Mouse (Mus musculus): Measurements from ENCODE around the gene Ccdc83. TPM values are rescaled to one million over a fixed set of nuclear protein-coding genes. Genes with fewer than 3 reads are reported as not detected.

Gene Ccdc83
- total and polyA plus RNA-seq, 2 experiments from 2014 or later: not detected

DNA sequence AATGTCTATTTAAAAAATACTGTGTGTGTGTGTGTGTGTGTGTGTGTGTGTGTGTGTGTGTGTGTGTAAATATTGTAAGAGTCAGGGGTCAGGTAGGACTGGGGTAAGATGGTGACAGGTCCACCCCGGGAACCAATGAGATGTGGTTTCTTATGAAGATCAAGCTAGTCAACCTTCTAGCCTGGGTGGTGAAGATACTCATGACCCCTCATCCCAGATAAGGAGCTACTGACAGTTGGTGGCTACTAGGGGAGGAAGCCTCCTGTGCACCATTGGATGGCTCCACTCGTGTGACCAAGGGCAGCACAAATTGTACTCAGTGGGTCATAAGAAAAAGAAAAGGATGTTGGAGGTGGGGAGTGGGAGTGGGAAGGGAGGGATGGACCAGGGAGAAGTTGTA lies 5.7 kb downstream of the Ccdc83 start:
- whole genome bisulfite sequencing: 72% methylated on average over 2 of the region's 2 CpGs
- no peak for TF ChIP-seq CTCF (IDR thresholded peaks at IDR 0.05; ENCODE audit: low read depth)
- no peak for TF ChIP-seq EP300 (IDR thresholded peaks at IDR 0.05; ENCODE audit: low read depth)
- H3K4me1 ChIP-seq (ENCODE audit: control insufficient read depth, insufficient read depth): no peaks in the 10 kb centered on the region
- DNase-seq (ENCODE audit: low spot score): no peak
- no peaks in the 10 kb centered on the region for H3K9me3 ChIP-seq (replicated peaks; ENCODE audit: control insufficient read depth, low read length)
- no peak for ATAC-seq (ENCODE audit: insufficient read depth, low read depth)
- H3K36me3 ChIP-seq (replicated peaks; ENCODE audit: control insufficient read depth, insufficient read depth, low read length): no peaks in the 10 kb centered on the region
- no peak overlapping the region for H3K27ac ChIP-seq (ENCODE audit: low read depth)
- no peak overlapping the region for H3K9ac ChIP-seq (replicated peaks; ENCODE audit: low read depth, low read length)
- H3K4me2 ChIP-seq (ENCODE audit: low read depth, low read length): no peak overlapping the region
- no peak overlapping the region for H3K4me3 ChIP-seq (ENCODE audit: low read depth, low read length)
- H3K27me3 ChIP-seq (ENCODE audit: control insufficient read depth, insufficient read depth, low read length): no peaks in the 10 kb centered on the region

DNA sequence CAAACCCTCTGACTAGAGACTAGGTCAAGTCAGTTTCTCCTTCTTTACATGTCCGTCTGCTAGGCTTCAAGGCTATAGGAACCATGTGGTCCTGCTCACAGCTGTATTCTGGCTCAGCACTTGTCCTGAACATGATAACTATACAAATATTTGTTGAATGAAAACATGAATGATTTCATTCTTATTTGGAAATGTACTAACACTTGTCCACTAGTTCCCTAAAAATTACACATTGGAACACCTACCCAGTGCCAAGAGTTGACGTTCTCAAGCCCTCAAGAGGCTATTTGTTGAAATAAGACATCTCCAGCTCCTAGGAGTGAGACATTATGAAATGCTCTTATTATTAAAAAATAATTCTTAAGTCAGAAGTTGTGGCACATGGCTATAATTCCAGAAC lies 6.9 kb downstream of the Ccdc83 start:
- Histone ChIP-seq H3K27ac (ENCODE audit: low read depth) (0 out of 2 replicates have a peak overlapping the region, but pooled peaks have one; percentile 20), H3K9ac (replicated peaks; ENCODE audit: low read depth, low read length) (no peak overlapping the region), H3K4me1 (ENCODE audit: control insufficient read depth, insufficient read depth) (no peaks in the 10 kb centered on the region), H3K27me3 (ENCODE audit: control insufficient read depth, insufficient read depth, low read length) (no peaks in the 10 kb centered on the region), H3K9me3 (replicated peaks; ENCODE audit: control insufficient read depth, low read length) (no peaks in the 10 kb centered on the region), H3K4me2 (ENCODE audit: low read depth, low read length) (no peak overlapping the region), H3K4me3 (ENCODE audit: low read depth, low read length) (no peak overlapping the region), H3K36me3 (replicated peaks; ENCODE audit: control insufficient read depth, insufficient read depth, low read length) (no peaks in the 10 kb centered on the region)
- 62% methylated on average over 2 of the region's 2 CpGs for WGBS
- 0 out of 2 replicates have a peak, but pooled peaks have one; percentile 30 for ATAC-seq (ENCODE audit: insufficient read depth, low read depth)
- TF ChIP-seq EP300 (IDR thresholded peaks at IDR 0.05; ENCODE audit: low read depth) (no peak), CTCF (IDR thresholded peaks at IDR 0.05; ENCODE audit: low read depth) (no peak)
- peak; percentile 29 for DNase-seq (ENCODE audit: low spot score)

- no peak for ATAC-seq (ENCODE audit: insufficient read depth, low read depth)
- Histone ChIP-seq H3K27ac (ENCODE audit: low read depth) (no peak overlapping the region), H3K4me1 (ENCODE audit: control insufficient read depth, insufficient read depth) (no peaks in the 10 kb centered on the region), H3K4me3 (ENCODE audit: low read depth, low read length) (no peak overlapping the region), H3K9me3 (replicated peaks; ENCODE audit: control insufficient read depth, low read length) (no peaks in the 10 kb centered on the region), H3K36me3 (replicated peaks; ENCODE audit: control insufficient read depth, insufficient read depth, low read length) (no peaks in the 10 kb centered on the region), H3K27me3 (ENCODE audit: control insufficient read depth, insufficient read depth, low read length) (no peaks in the 10 kb centered on the region), H3K4me2 (ENCODE audit: low read depth, low read length) (no peak overlapping the region), H3K9ac (replicated peaks; ENCODE audit: low read depth, low read length) (no peak overlapping the region)
- WGBS: 65% methylated on average over 5 of the region's 5 CpGs
- DNase-seq (ENCODE audit: low spot score): no peak
- peak; percentile 27; the same call in 1 of the 2 replicates for TF ChIP-seq CTCF (IDR thresholded peaks at IDR 0.05; ENCODE audit: low read depth)
- no peak for TF ChIP-seq EP300 (IDR thresholded peaks at IDR 0.05; ENCODE audit: low read depth)
Measured at GRCm38 (mm10) chr7:90252946-90253345, 12.6 kb downstream of the Ccdc83 start.

- Histone ChIP-seq H3K9ac (replicated peaks; ENCODE audit: low read depth, low read length) (no peak overlapping the region), H3K9me3 (replicated peaks; ENCODE audit: control insufficient read depth, low read length) (no peaks in the 10 kb centered on the region), H3K4me3 (ENCODE audit: low read depth, low read length) (no peak overlapping the region), H3K27ac (ENCODE audit: low read depth) (no peak overlapping the region), H3K4me2 (ENCODE audit: low read depth, low read length) (no peak overlapping the region), H3K27me3 (ENCODE audit: control insufficient read depth, insufficient read depth, low read length) (no peaks in the 10 kb centered on the region), H3K4me1 (ENCODE audit: control insufficient read depth, insufficient read depth) (no peaks in the 10 kb centered on the region), H3K36me3 (replicated peaks; ENCODE audit: control insufficient read depth, insufficient read depth, low read length) (no peaks in the 10 kb centered on the region)
- ATAC-seq (ENCODE audit: insufficient read depth, low read depth) (no peak), DNase-seq (ENCODE audit: low spot score) (no peak)
- no peak for TF ChIP-seq CTCF (IDR thresholded peaks at IDR 0.05; ENCODE audit: low read depth)
- TF ChIP-seq EP300 (IDR thresholded peaks at IDR 0.05; ENCODE audit: low read depth): no peak
- 57% methylated on average over 5 of the region's 5 CpGs for WGBS
Measured at GRCm38 (mm10) chr7:90243643-90244042, 21.9 kb downstream of the Ccdc83 start.

- TF ChIP-seq EP300 (IDR thresholded peaks at IDR 0.05; ENCODE audit: low read depth): no peak
- no peak for TF ChIP-seq CTCF (IDR thresholded peaks at IDR 0.05; ENCODE audit: low read depth)
- WGBS: 80% methylated on average over 6 of the region's 6 CpGs
- Histone ChIP-seq H3K9me3 (replicated peaks; ENCODE audit: control insufficient read depth, low read length) (no peaks in the 10 kb centered on the region), H3K4me2 (ENCODE audit: low read depth, low read length) (no peak overlapping the region), H3K4me3 (ENCODE audit: low read depth, low read length) (no peak overlapping the region), H3K27me3 (ENCODE audit: control insufficient read depth, insufficient read depth, low read length) (no peaks in the 10 kb centered on the region), H3K4me1 (ENCODE audit: control insufficient read depth, insufficient read depth) (no peaks in the 10 kb centered on the region), H3K27ac (ENCODE audit: low read depth) (no peak overlapping the region), H3K9ac (replicated peaks; ENCODE audit: low read depth, low read length) (no peak overlapping the region), H3K36me3 (replicated peaks; ENCODE audit: control insufficient read depth, insufficient read depth, low read length) (no peaks in the 10 kb centered on the region)
- no peak for DNase-seq (ENCODE audit: low spot score)
- no peak for ATAC-seq (ENCODE audit: insufficient read depth, low read depth)
Measured at GRCm38 (mm10) chr7:90243151-90243550, 22.4 kb downstream of the Ccdc83 start.

- Histone ChIP-seq H3K27me3 (ENCODE audit: control insufficient read depth, insufficient read depth, low read length) (no peaks in the 10 kb centered on the region), H3K4me2 (ENCODE audit: low read depth, low read length) (no peak overlapping the region), H3K36me3 (replicated peaks; ENCODE audit: control insufficient read depth, insufficient read depth, low read length) (no peaks in the 10 kb centered on the region), H3K9me3 (replicated peaks; ENCODE audit: control insufficient read depth, low read length) (no peaks in the 10 kb centered on the region), H3K27ac (ENCODE audit: low read depth) (no peak overlapping the region), H3K4me3 (ENCODE audit: low read depth, low read length) (no peak overlapping the region), H3K4me1 (ENCODE audit: control insufficient read depth, insufficient read depth) (no peaks in the 10 kb centered on the region), H3K9ac (replicated peaks; ENCODE audit: low read depth, low read length) (no peak overlapping the region)
- DNase-seq (ENCODE audit: low spot score) (no peak), ATAC-seq (ENCODE audit: insufficient read depth, low read depth) (no peak)
- TF ChIP-seq EP300 (IDR thresholded peaks at IDR 0.05; ENCODE audit: low read depth): no peak
- TF ChIP-seq CTCF (IDR thresholded peaks at IDR 0.05; ENCODE audit: low read depth): no peak
- 46% methylated on average over 4 of the region's 4 CpGs for WGBS
Measured at GRCm38 (mm10) chr7:90236289-90236905, 29.2 kb downstream of the Ccdc83 start.

Measured in heart, postnatal 0 days (tissue).